Mouse (Mus musculus): ENCODE results near the gene Gpr26. TPM values are rescaled to one million over a fixed set of nuclear protein-coding genes. Genes with fewer than 3 reads are reported as not detected.

The Gpr26 gene
- polyA plus RNA-seq, 2 experiments = 0.03 TPM; not detected in 1

DNA sequence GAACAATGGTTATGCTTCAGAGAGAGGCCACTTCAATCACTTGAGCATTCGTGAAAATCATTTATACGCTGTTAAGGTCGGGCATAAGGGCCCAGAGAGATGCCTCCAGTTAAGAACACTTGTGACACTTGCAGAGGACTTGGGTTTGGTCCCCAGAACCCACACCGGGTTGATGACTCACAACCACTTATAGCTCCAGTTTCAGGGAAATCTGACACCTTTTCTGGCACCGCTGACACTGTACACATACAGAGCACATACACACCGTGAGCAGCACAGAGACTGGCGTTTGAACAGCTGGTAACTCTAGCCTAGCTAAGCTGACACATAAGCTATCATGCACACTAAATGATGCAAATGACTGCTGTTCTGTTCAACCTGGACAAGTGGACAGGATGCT lies 42.7 kb downstream of the Gpr26 start:
- no peaks in the 10 kb centered on the region for H3K4me1 ChIP-seq (ENCODE audit: control insufficient read depth, insufficient read depth, low read length)
- DNase-seq (ENCODE audit: low spot score) (no peak), ATAC-seq (ENCODE audit: low FRiP score, low read depth) (no peak)
- no peak for TF ChIP-seq POLR2A (IDR thresholded peaks at IDR 0.05; ENCODE audit: borderline replicate concordance, extremely low read depth, insufficient read depth, insufficient read length)
- 51% methylated on average over 7 of the region's 7 CpGs for WGBS
- H3K9ac ChIP-seq (ENCODE audit: low read depth, low read length, severe bottlenecking) = no peak overlapping the region
- no peaks in the 10 kb centered on the region for H3K27me3 ChIP-seq (ENCODE audit: control insufficient read depth, insufficient read depth, low read length)
- no peak overlapping the region for H3K4me2 ChIP-seq (replicated peaks; ENCODE audit: low read depth, low read length, severe bottlenecking)
- H3K27ac ChIP-seq (replicated peaks; ENCODE audit: low read depth, low read length) = no peak overlapping the region
- H3K36me3 ChIP-seq (ENCODE audit: control insufficient read depth, insufficient read depth, low read length) = no peaks in the 10 kb centered on the region
- H3K9me3 ChIP-seq (ENCODE audit: control insufficient read depth, low read length) = no peaks in the 10 kb centered on the region
- H3K4me3 ChIP-seq (replicated peaks; ENCODE audit: low read length) = no peak overlapping the region

GRCm38 (mm10) chr7:132012969-132013679 lies 46.9 kb downstream of the Gpr26 start:
- H3K9ac ChIP-seq (ENCODE audit: low read depth, low read length, severe bottlenecking) = no peak overlapping the region
- whole genome bisulfite sequencing = 31% methylated on average over 1 of the region's 1 CpGs
- no peak overlapping the region for H3K27ac ChIP-seq (replicated peaks; ENCODE audit: low read depth, low read length)
- ATAC-seq (ENCODE audit: low FRiP score, low read depth) (no peak), DNase-seq (ENCODE audit: low spot score) (no peak)
- no peak overlapping the region for H3K4me2 ChIP-seq (replicated peaks; ENCODE audit: low read depth, low read length, severe bottlenecking)
- no peaks in the 10 kb centered on the region for H3K9me3 ChIP-seq (ENCODE audit: control insufficient read depth, low read length)
- H3K4me3 ChIP-seq (replicated peaks; ENCODE audit: low read length) = no peak overlapping the region
- no peak for TF ChIP-seq POLR2A (IDR thresholded peaks at IDR 0.05; ENCODE audit: borderline replicate concordance, extremely low read depth, insufficient read depth, insufficient read length)
- H3K36me3 ChIP-seq (ENCODE audit: control insufficient read depth, insufficient read depth, low read length) = no peaks in the 10 kb centered on the region
- no peaks in the 10 kb centered on the region for H3K4me1 ChIP-seq (ENCODE audit: control insufficient read depth, insufficient read depth, low read length)
- no peaks in the 10 kb centered on the region for H3K27me3 ChIP-seq (ENCODE audit: control insufficient read depth, insufficient read depth, low read length)

GRCm38 (mm10) chr7:132013970-132014369 lies 47.7 kb downstream of the Gpr26 start:
- Histone ChIP-seq H3K9ac (ENCODE audit: low read depth, low read length, severe bottlenecking) (no peak overlapping the region), H3K36me3 (ENCODE audit: control insufficient read depth, insufficient read depth, low read length) (no peaks in the 10 kb centered on the region), H3K4me3 (replicated peaks; ENCODE audit: low read length) (no peak overlapping the region), H3K4me1 (ENCODE audit: control insufficient read depth, insufficient read depth, low read length) (no peaks in the 10 kb centered on the region), H3K27ac (replicated peaks; ENCODE audit: low read depth, low read length) (no peak overlapping the region), H3K9me3 (ENCODE audit: control insufficient read depth, low read length) (no peaks in the 10 kb centered on the region), H3K27me3 (ENCODE audit: control insufficient read depth, insufficient read depth, low read length) (no peaks in the 10 kb centered on the region), H3K4me2 (replicated peaks; ENCODE audit: low read depth, low read length, severe bottlenecking) (no peak overlapping the region)
- TF ChIP-seq POLR2A (IDR thresholded peaks at IDR 0.05; ENCODE audit: borderline replicate concordance, extremely low read depth, insufficient read depth, insufficient read length) = no peak
- WGBS = 78% methylated on average over 5 of the region's 5 CpGs
- no peak for DNase-seq (ENCODE audit: low spot score)
- no peak for ATAC-seq (ENCODE audit: low FRiP score, low read depth)

GRCm38 (mm10) chr7:132015193-132015592 lies 48.9 kb downstream of the Gpr26 start:
- TF ChIP-seq POLR2A (IDR thresholded peaks at IDR 0.05; ENCODE audit: borderline replicate concordance, extremely low read depth, insufficient read depth, insufficient read length) = no peak
- H3K9ac ChIP-seq (ENCODE audit: low read depth, low read length, severe bottlenecking) = no peak overlapping the region
- H3K4me3 ChIP-seq (replicated peaks; ENCODE audit: low read length) = no peak overlapping the region
- no peak for DNase-seq (ENCODE audit: low spot score)
- H3K4me1 ChIP-seq (ENCODE audit: control insufficient read depth, insufficient read depth, low read length) = no peaks in the 10 kb centered on the region
- no peak for ATAC-seq (ENCODE audit: low FRiP score, low read depth)
- H3K27me3 ChIP-seq (ENCODE audit: control insufficient read depth, insufficient read depth, low read length) = no peaks in the 10 kb centered on the region
- H3K36me3 ChIP-seq (ENCODE audit: control insufficient read depth, insufficient read depth, low read length) = no peaks in the 10 kb centered on the region
- H3K9me3 ChIP-seq (ENCODE audit: control insufficient read depth, low read length) = 0 out of 2 replicates have a peak, but pooled peaks cover 2% of the 10 kb centered on the region
- H3K4me2 ChIP-seq (replicated peaks; ENCODE audit: low read depth, low read length, severe bottlenecking) = no peak overlapping the region
- 9% methylated on average over 3 of the region's 3 CpGs for WGBS
- no peak overlapping the region for H3K27ac ChIP-seq (replicated peaks; ENCODE audit: low read depth, low read length)

- 49% methylated on average over 3 of the region's 3 CpGs for WGBS
- Histone ChIP-seq H3K4me2 (replicated peaks; ENCODE audit: low read depth, low read length, severe bottlenecking) (no peak overlapping the region), H3K27ac (replicated peaks; ENCODE audit: low read depth, low read length) (no peak overlapping the region), H3K36me3 (ENCODE audit: control insufficient read depth, insufficient read depth, low read length) (no peaks in the 10 kb centered on the region), H3K9ac (ENCODE audit: low read depth, low read length, severe bottlenecking) (no peak overlapping the region), H3K9me3 (ENCODE audit: control insufficient read depth, low read length) (0 out of 2 replicates have a peak, but pooled peaks cover 2% of the 10 kb centered on the region), H3K27me3 (ENCODE audit: control insufficient read depth, insufficient read depth, low read length) (no peaks in the 10 kb centered on the region), H3K4me1 (ENCODE audit: control insufficient read depth, insufficient read depth, low read length) (no peaks in the 10 kb centered on the region), H3K4me3 (replicated peaks; ENCODE audit: low read length) (no peak overlapping the region)
- TF ChIP-seq POLR2A (IDR thresholded peaks at IDR 0.05; ENCODE audit: borderline replicate concordance, extremely low read depth, insufficient read depth, insufficient read length) = no peak
- no peak for ATAC-seq (ENCODE audit: low FRiP score, low read depth)
- no peak for DNase-seq (ENCODE audit: low spot score)
These were observed 49.7 kb downstream of the Gpr26 start for GRCm38 (mm10) chr7:132015933-132016332.

Measured in limb, embryonic 14.5 days (tissue).